9 mouse cellular contexts compared by ENCODE assay signal in the genomic region with DNA sequence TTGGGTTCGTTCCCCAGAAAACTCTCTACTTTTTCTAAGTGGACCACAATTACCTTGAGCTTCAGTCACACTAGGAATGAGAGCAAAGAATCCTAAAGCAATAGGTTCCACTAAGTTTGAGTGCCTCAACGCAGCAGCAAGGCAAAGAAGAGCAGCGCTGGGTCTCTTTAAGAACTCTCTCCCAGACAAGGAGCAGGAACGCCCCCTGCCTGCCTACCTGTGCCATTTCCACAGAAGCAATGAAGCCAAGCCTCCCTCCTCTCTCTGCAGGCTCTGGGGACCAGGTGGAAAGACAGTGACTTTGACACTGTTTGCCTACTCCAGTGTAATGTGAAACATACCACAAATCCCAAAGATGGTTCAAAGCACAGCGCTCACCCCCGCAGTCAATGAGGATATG. TPM values are rescaled to one million over a fixed set of nuclear protein-coding genes. Genes with fewer than 3 reads are reported as not detected.
DNase-seq lines count a peak whose midpoint lies in the region; ATAC-seq lines count a peak whose summit lies in the region.
"Had no signal": no experiment of that assay in that cellular context is flagged by ENCODE, and none has a peak within 500 bp of the region (broad histone marks: within the 10 kb centered on the region; RNA-seq: fewer than 3 reads in every experiment).

No protein-coding gene starts in this region.

- ATAC-seq in forebrain, embryonic 13.5 days, result no peak
- ATAC-seq in liver, embryonic 12.5 days, result no peak
- no peak for ATAC-seq in megakaryocyte, adult 5-6 weeks (ENCODE audit: poor library complexity, severe bottlenecking)

- no peak overlapping the region for H3K4me2 ChIP-seq in forebrain, embryonic 13.5 days
- H3K4me2 ChIP-seq in liver, embryonic 12.5 days, result no peak overlapping the region
- H3K4me2 ChIP-seq: liver, embryonic 15.5 days had no signal

- no peak overlapping the region for H3K27ac ChIP-seq in forebrain, embryonic 10.5 days
- no peak overlapping the region for H3K27ac ChIP-seq in forebrain, embryonic 13.5 days
- H3K27ac ChIP-seq in liver, embryonic 12.5 days, result no peak overlapping the region
- H3K27ac ChIP-seq: liver, embryonic 15.5 days had no signal

- peak; percentile 43 for DNase-seq in forebrain, embryonic 10.5 days (ENCODE audit: extremely low spot score, low spot score)
- DNase-seq in liver, result peak; percentile 45
- peak; percentile 11 to 49 for DNase-seq in cerebellum, postnatal 25 days
- DNase-seq in kidney, postnatal 4 days, result peak; percentile 73 to 74
- DNase-seq in spleen, postnatal 10 days (ENCODE audit: low spot score in 2 of 2), result no peak

- H3K27me3 ChIP-seq in forebrain, embryonic 10.5 days (ENCODE audit: poor library complexity, severe bottlenecking), result no peaks in the 10 kb centered on the region
- no peaks in the 10 kb centered on the region for H3K27me3 ChIP-seq in forebrain, embryonic 13.5 days
- H3K27me3 ChIP-seq in liver, embryonic 12.5 days (replicated peaks), result no peaks in the 10 kb centered on the region
- H3K27me3 ChIP-seq: liver, embryonic 15.5 days had no signal

- 35% methylated on average over 6 of the region's 6 CpGs for WGBS in forebrain, embryonic 10.5 days
- 43% methylated on average over 6 of the region's 6 CpGs for WGBS in forebrain, embryonic 13.5 days
- WGBS in liver, embryonic 12.5 days (ENCODE audit: insufficient replicate concordance), result 47% methylated on average over 6 of the region's 6 CpGs

- no peaks in the 10 kb centered on the region for H3K9me3 ChIP-seq in forebrain, embryonic 10.5 days
- H3K9me3 ChIP-seq in forebrain, embryonic 13.5 days (replicated peaks), result no peaks in the 10 kb centered on the region
- no peaks in the 10 kb centered on the region for H3K9me3 ChIP-seq in liver, embryonic 12.5 days (replicated peaks)
- H3K9me3 ChIP-seq: liver, embryonic 15.5 days had no signal

- H3K36me3 ChIP-seq in forebrain, embryonic 10.5 days (replicated peaks), result no peaks in the 10 kb centered on the region
- no peaks in the 10 kb centered on the region for H3K36me3 ChIP-seq in forebrain, embryonic 13.5 days (ENCODE audit: poor library complexity, severe bottlenecking)
- no peaks in the 10 kb centered on the region for H3K36me3 ChIP-seq in liver, embryonic 12.5 days
- H3K36me3 ChIP-seq: liver, embryonic 15.5 days had no signal

- H3K9ac ChIP-seq in forebrain, embryonic 13.5 days, result no peak overlapping the region
- H3K9ac ChIP-seq in liver, embryonic 12.5 days, result no peak overlapping the region
- H3K9ac ChIP-seq: liver, embryonic 15.5 days had no signal

- H3K4me3 ChIP-seq in forebrain, embryonic 10.5 days, result no peak overlapping the region
- no peak overlapping the region for H3K4me3 ChIP-seq in forebrain, embryonic 13.5 days
- H3K4me3 ChIP-seq in liver, embryonic 12.5 days, result no peak overlapping the region
- H3K4me3 ChIP-seq: liver, embryonic 15.5 days had no signal

- H3K4me1 ChIP-seq in forebrain, embryonic 10.5 days, result peaks cover 22% of the 10 kb centered on the region
- 0 out of 2 replicates have a peak, but pooled peaks cover 4% of the 10 kb centered on the region for H3K4me1 ChIP-seq in forebrain, embryonic 13.5 days
- H3K4me1 ChIP-seq in liver, embryonic 12.5 days, result no peaks in the 10 kb centered on the region
- H3K4me1 ChIP-seq: liver, embryonic 15.5 days had no signal

RNA-seq across cellular contexts. Expression of a gene that starts 42.2 kb away (rescaled TPM):
- 0.32 and 0.50 TPM in 2 replicates for polyA plus RNA-seq in forebrain, embryonic 10.5 days (2016; fragmentation: Nextera tagmentation; extraction: Ambion mirVana)
- polyA plus RNA-seq in forebrain, embryonic 13.5 days (2015; fragmentation: Nextera tagmentation; extraction: Ambion mirVana), result 0.25 TPM in 1 of 2 replicates, not detected in the other
- polyA plus RNA-seq in liver, embryonic 12.5 days (2016; fragmentation: Nextera tagmentation; extraction: Ambion mirVana), result 0.11 and 0.13 TPM in 2 replicates
- total RNA-seq in megakaryocyte, adult 5-6 weeks (2015), result not detected in 2 replicates
- not detected in 2 replicates for total RNA-seq in megakaryocyte, adult 5-6 weeks (2017)

Comparison
In these comparisons a context has a peak if more than half of its experiments do, and no peak if none do; other contexts are left out.
1. DNase-seq: peak in forebrain, embryonic 10.5 days (single experiment), liver (single experiment), cerebellum, postnatal 25 days (2 of 2) and kidney, postnatal 4 days (2 of 2); none in spleen, postnatal 10 days (0 of 2).